Mouse (Mus musculus) frontal cortex, postnatal 14 days (tissue): ENCODE results near the gene Secisbp2l.

ENCODE experiments used
- DNase-seq, 2 experiments: peaks; one replicate each; pipeline ENCODE4 v3.0.0; 2022; ENCODE audit warnings: low spot score in 2 of 2

The Secisbp2l gene

GRCm38 (mm10) chr2:125782719-125783109 is at the start of gene Secisbp2l:
Gene Secisbp2l (minus strand): TSS chr2:125782870.
- peak; percentile 83 to 91 for DNase-seq

GRCm38 (mm10) chr2:125829924-125830323 is 47.3 kb upstream of the Secisbp2l start:
- no peak for DNase-seq

- DNase-seq: no peak
These were observed 45.2 kb upstream of the Secisbp2l start for GRCm38 (mm10) chr2:125827898-125828297.

GRCm38 (mm10) chr2:125826201-125826600 is 43.5 kb upstream of the Secisbp2l start:
- no peak for DNase-seq

- no peak for DNase-seq
These were observed 37.7 kb upstream of the Secisbp2l start for GRCm38 (mm10) chr2:125820397-125820796.

- no peak for DNase-seq
These were observed 31.4 kb upstream of the Secisbp2l start for GRCm38 (mm10) chr2:125813972-125814595.

- DNase-seq: no peak
These were observed 28.7 kb upstream of the Secisbp2l start for GRCm38 (mm10) chr2:125811332-125811731.

- DNase-seq: peak; percentile 10 to 14
These were observed 26.9 kb upstream of the Secisbp2l start for GRCm38 (mm10) chr2:125809551-125809950.

- no peak for DNase-seq
These were observed 23.2 kb upstream of the Secisbp2l start for GRCm38 (mm10) chr2:125805826-125806225.

- DNase-seq: no peak
These were observed 19.3 kb upstream of the Secisbp2l start for GRCm38 (mm10) chr2:125801947-125802346.

- no peak for DNase-seq
These were observed 18.4 kb upstream of the Secisbp2l start for GRCm38 (mm10) chr2:125801038-125801437.

- DNase-seq: no peak
These were observed 17.8 kb upstream of the Secisbp2l start for GRCm38 (mm10) chr2:125800428-125800827.

GRCm38 (mm10) chr2:125797872-125798271 is 15.2 kb upstream of the Secisbp2l start:
- DNase-seq: no peak

- no peak for DNase-seq
These were observed 12.4 kb upstream of the Secisbp2l start for GRCm38 (mm10) chr2:125795118-125795517.

- DNase-seq: no peak
These were observed 11.5 kb upstream of the Secisbp2l start for GRCm38 (mm10) chr2:125794166-125794565.

GRCm38 (mm10) chr2:125792879-125793261 is 10.2 kb upstream of the Secisbp2l start:
- no peak for DNase-seq

GRCm38 (mm10) chr2:125792144-125792878 is 9.6 kb upstream of the Secisbp2l start:
- DNase-seq: no peak

GRCm38 (mm10) chr2:125791485-125791885 is 8.8 kb upstream of the Secisbp2l start:
- DNase-seq: no peak

GRCm38 (mm10) chr2:125790242-125790641 is 7.6 kb upstream of the Secisbp2l start:
- DNase-seq: no peak

GRCm38 (mm10) chr2:125789265-125789664 is 6.6 kb upstream of the Secisbp2l start:
- no peak for DNase-seq

GRCm38 (mm10) chr2:125788785-125789184 is 6.1 kb upstream of the Secisbp2l start:
- no peak for DNase-seq

- no peak for DNase-seq
These were observed 5.7 kb upstream of the Secisbp2l start for GRCm38 (mm10) chr2:125788351-125788750.

GRCm38 (mm10) chr2:125785021-125785420 is 2.4 kb upstream of the Secisbp2l start:
- DNase-seq: no peak
